Mouse (Mus musculus) myocyte (in vitro differentiated cells): ENCODE results near the gene Plekha4.

Experiments used
- CEBPB ChIP-seq: IDR thresholded peaks from 2 replicates; pipeline ENCODE4 v1.6.1; 2011; ENCODE audit warnings: mild to moderate bottlenecking, moderate library complexity; ENCODE audit not compliant: poor library complexity, insufficient read depth, severe bottlenecking
- E2F4 ChIP-seq: IDR thresholded peaks from one replicate; pipeline ENCODE4 v1.6.1; 2011; ENCODE audit warnings: mild to moderate bottlenecking, control low read depth, moderate library complexity; ENCODE audit not compliant: insufficient read depth
- MAX ChIP-seq: IDR thresholded peaks from one replicate; pipeline ENCODE4 v1.6.1; 2011; ENCODE audit warnings: low read depth, mild to moderate bottlenecking, control low read depth
- MYOD1 ChIP-seq, 3 experiments: IDR thresholded peaks; one replicate each; pipeline ENCODE4 v1.6.1; 2011; ENCODE audit warnings: control low read depth in 2 of 3, low read depth in 2 of 3, mild to moderate bottlenecking in 2 of 3, moderate library complexity in 1 of 3; ENCODE audit not compliant: insufficient read length in 2 of 3, control insufficient read depth in 1 of 3
- MYOG ChIP-seq, 3 experiments: IDR thresholded peaks; one replicate each; pipeline ENCODE4 v1.6.1; 2011; ENCODE audit warnings: control low read depth in 2 of 3, low read depth in 2 of 3, mild to moderate bottlenecking in 2 of 3; ENCODE audit not compliant: insufficient read length in 2 of 3, control insufficient read depth in 1 of 3, insufficient read depth in 1 of 3
- POLR2A ChIP-seq: IDR thresholded peaks from one replicate; pipeline ENCODE4 v1.6.1; 2011; ENCODE audit warnings: low read depth, mild to moderate bottlenecking, control low read depth, moderate library complexity; ENCODE audit not compliant: insufficient read length
- POLR2AphosphoS2 ChIP-seq: IDR thresholded peaks from one replicate; pipeline ENCODE4 v1.6.1; 2011; ENCODE audit warnings: low read depth, control low read depth; ENCODE audit not compliant: insufficient read length
- SRF ChIP-seq: IDR thresholded peaks from one replicate; pipeline ENCODE4 v1.6.1; 2011; ENCODE audit warnings: low read depth; ENCODE audit not compliant: control insufficient read depth, insufficient read length
- TCF12 ChIP-seq: IDR thresholded peaks from one replicate; pipeline ENCODE4 v1.6.1; 2011; ENCODE audit warnings: mild to moderate bottlenecking, control low read depth; ENCODE audit not compliant: poor library complexity, insufficient read depth, severe bottlenecking
- TCF3 ChIP-seq: IDR thresholded peaks from one replicate; pipeline ENCODE4 v1.6.1; 2011; ENCODE audit warnings: low read depth, control low read depth; ENCODE audit not compliant: insufficient read length
- USF1 ChIP-seq: IDR thresholded peaks from one replicate; pipeline ENCODE4 v1.6.1; 2011; ENCODE audit warnings: low read depth, mild to moderate bottlenecking, control low read depth, moderate library complexity

DNA sequence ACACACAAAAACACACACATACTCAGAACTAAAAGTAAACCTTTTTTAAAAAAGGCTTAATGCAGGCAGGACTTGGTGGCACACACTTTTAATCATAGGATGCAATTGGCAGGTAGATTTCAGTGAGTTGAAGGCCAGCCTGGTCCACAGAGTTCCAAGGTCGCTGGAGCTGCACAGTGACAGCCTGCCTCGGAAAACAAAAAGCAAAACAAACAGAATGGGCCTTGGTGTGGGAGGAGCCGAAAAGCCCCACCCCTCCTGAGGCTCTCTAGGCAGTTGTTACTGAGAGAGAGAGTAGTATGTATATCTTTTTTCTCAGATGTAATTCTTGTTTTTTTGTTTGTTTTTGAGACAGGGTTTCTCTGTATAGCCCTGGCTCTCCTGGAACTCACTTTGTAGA is 34.9 kb upstream of the Plekha4 start:
- TF ChIP-seq POLR2AphosphoS2 (peak; percentile 32), TCF12 (no peak), POLR2A (no peak), MAX (no peak), MYOG (IDR thresholded peaks at IDR 0.05; ENCODE audit: control insufficient read depth in 1 of 3, insufficient read depth in 1 of 3, insufficient read length in 2 of 3, low read depth in 2 of 3) (no peak), E2F4 (no peak), USF1 (no peak), CEBPB (no peak), TCF3 (no peak), MYOD1 (IDR thresholded peaks at IDR 0.05; ENCODE audit: control insufficient read depth in 1 of 3, insufficient read length in 2 of 3, low read depth in 2 of 3) (no peak), SRF (no peak)
